Mouse (Mus musculus): Measurements from ENCODE around the gene Vasp. TPM values are rescaled to one million over a fixed set of nuclear protein-coding genes. Genes with fewer than 3 reads are reported as not detected.

Gene Vasp
- total RNA-seq, 1 experiment from 2014 or later: 99.8 TPM

DNA sequence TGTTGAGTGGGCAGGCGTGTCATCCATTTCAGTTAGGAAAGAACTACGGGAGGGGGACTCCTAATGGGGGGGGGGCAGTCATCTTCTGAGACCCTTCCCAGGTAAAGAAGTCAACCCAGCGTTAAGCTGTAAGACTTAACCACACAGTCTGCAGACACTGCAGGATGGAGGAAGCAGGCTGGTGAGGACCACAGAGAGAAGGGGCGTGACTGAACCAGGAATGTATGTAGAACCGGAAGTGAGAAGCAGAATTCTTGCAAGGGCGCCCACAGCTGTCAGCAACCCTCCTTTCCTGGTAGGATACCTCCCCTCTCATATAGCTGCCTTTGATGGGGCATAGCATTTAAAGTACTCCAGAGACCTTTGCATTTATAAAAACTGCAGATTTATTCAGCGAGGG lies 15.1 kb downstream of the Vasp start:
- peak; percentile 60 to 65; a peak in 3 of 4 replicates for ATAC-seq (replicated peaks in 1 of 2; ENCODE audit: insufficient read depth in 1 of 2, low FRiP score in 2 of 2, low TSS enrichment in 1 of 2, low read depth in 1 of 2, poor library complexity in 2 of 2, severe bottlenecking in 2 of 2)

DNA sequence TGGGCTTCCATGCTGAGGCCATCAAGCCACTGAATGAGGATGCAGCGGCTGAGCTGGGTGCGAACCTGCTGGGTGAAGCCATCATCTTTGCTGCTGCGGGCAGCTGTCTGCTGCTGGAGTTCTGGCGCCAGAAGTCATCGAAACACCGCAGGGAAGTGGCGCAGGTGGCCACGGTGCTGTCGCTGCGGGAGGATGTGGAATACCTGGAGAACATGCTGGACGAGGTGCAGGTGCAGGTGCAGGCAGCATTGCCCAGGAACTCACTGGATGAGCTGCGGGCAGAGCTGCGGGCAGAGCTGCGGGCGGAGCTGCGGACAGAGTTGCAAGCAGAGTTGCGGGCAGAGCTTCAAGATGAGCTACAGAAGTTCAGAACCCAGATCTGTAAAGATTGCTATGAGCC lies 16.2 kb downstream of the Vasp start:
- no peak for ATAC-seq (replicated peaks in 1 of 2; ENCODE audit: insufficient read depth in 1 of 2, low FRiP score in 2 of 2, low TSS enrichment in 1 of 2, low read depth in 1 of 2, poor library complexity in 2 of 2, severe bottlenecking in 2 of 2)

DNA sequence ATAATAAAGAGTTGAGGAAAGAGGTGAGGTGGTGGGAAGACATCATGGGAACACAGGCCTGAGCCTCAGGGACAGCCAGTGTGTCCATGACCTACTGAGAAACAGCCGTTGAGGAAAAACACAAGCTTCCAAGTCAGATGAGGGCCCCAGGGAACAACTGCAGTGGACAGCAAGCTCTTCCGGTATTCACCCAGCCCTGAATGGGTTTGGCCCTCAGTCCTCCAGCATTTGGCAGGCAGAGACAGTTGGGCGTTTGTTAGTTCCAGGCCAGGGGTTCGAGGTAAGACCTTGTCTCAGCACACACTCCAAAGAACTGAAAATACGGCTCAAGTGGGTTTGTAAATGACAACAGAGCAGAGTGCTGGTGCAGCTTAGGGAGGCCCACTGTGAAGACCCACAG lies 18.2 kb downstream of the Vasp start:
- ATAC-seq (replicated peaks in 1 of 2; ENCODE audit: insufficient read depth in 1 of 2, low FRiP score in 2 of 2, low TSS enrichment in 1 of 2, low read depth in 1 of 2, poor library complexity in 2 of 2, severe bottlenecking in 2 of 2): no peak

DNA sequence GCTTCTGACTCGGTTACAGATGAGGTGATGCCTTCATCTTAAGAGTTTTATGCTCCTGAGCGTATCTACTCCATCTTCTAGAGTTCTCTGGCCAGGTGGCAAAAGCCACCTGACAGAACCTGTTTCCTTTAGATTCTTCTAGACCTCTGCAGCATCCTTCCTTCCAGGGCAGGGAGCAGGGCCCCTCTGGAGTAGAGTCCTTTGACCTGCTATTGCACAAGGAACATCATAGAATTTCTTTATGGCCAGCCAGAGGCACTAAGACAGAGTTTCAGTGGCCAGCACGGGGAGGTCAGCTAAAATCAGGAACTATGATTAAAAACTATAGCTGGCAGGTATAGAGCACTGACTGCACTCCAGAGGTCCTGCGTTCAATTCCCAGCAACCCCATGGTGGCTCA lies 19.5 kb downstream of the Vasp start:
- no peak for ATAC-seq (replicated peaks in 1 of 2; ENCODE audit: insufficient read depth in 1 of 2, low FRiP score in 2 of 2, low TSS enrichment in 1 of 2, low read depth in 1 of 2, poor library complexity in 2 of 2, severe bottlenecking in 2 of 2)

DNA sequence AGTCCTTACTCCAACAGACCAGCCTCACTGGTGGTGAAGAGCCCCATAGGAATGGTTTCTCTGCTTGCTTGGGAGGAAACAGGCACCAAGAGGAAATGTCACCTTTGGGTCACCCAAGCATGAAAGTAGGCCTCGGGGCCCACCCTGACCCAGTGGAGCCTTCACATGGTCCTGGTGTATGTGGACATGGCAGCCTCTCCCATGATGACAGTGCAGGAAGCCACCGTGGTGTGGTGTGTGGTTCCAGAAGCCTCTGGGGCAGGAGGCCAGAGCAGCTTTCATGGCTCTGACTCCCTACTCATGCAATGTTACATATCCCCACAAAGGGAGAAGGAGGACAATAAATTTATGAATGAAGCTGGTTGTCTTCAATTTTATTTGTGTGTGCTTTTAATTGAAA lies 24.1 kb downstream of the Vasp start:
- no peak for ATAC-seq (replicated peaks in 1 of 2; ENCODE audit: insufficient read depth in 1 of 2, low FRiP score in 2 of 2, low TSS enrichment in 1 of 2, low read depth in 1 of 2, poor library complexity in 2 of 2, severe bottlenecking in 2 of 2)

DNA sequence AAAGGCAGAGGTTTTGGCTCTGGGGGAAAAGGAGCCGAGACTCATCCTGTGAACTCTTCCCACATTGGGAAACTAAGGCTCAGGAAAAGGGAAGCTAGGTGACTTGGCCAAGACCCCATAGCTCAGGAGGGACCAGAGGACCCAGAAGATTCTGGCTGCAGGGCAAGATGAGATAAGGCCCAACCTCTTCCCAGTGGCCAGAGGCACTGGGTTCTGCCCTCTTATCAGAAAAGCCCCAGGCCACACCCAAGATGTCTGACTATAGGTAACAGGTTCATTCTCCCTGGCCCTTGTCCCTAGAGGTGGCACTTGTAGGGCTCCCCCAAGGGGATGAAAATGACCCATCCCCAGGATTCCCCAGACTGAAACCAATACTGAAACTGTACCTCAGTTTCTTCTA lies 24.8 kb downstream of the Vasp start:
- ATAC-seq (replicated peaks in 1 of 2; ENCODE audit: insufficient read depth in 1 of 2, low FRiP score in 2 of 2, low TSS enrichment in 1 of 2, low read depth in 1 of 2, poor library complexity in 2 of 2, severe bottlenecking in 2 of 2): no peak

DNA sequence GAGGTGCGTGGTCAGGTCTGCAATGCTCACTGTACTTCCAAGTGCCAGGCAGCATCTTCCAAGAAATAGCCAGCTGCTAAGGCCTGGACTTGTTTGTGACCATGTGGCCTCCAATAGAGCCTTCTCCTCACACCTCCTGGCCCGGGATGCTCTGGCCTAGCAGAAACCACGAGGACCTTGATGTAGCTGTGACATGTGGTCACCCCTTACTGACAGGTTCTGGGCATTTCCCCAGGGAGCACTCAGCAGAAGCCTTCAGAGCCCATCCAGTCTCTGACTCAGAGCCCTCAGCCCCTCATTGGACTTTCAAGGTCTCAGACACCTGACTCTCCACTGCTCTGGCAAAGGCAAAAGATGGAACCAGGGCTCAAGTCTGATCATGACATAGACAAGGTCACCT lies 26.5 kb downstream of the Vasp start:
- no peak for ATAC-seq (replicated peaks in 1 of 2; ENCODE audit: insufficient read depth in 1 of 2, low FRiP score in 2 of 2, low TSS enrichment in 1 of 2, low read depth in 1 of 2, poor library complexity in 2 of 2, severe bottlenecking in 2 of 2)

DNA sequence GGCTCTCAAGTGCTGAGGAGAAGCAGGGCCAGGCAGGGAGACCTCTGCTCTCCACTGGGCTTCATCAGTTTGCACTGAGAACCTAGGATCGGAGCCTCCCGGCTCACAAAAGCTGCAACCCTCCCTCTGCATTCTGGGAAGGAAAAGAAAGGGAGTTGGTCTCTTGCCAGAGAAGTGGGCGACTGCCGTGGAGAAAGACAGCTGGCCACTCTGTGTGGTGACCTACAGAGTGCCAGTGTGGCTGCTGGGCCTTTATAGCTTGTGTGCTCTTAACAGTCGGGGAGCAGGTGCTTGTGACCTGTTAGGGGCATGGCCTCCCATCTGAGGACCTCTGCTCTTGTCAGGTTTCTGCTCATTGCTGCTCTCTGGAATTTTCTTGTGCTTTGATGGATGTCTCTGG lies 27.8 kb downstream of the Vasp start:
- no peak for ATAC-seq (replicated peaks in 1 of 2; ENCODE audit: insufficient read depth in 1 of 2, low FRiP score in 2 of 2, low TSS enrichment in 1 of 2, low read depth in 1 of 2, poor library complexity in 2 of 2, severe bottlenecking in 2 of 2)

DNA sequence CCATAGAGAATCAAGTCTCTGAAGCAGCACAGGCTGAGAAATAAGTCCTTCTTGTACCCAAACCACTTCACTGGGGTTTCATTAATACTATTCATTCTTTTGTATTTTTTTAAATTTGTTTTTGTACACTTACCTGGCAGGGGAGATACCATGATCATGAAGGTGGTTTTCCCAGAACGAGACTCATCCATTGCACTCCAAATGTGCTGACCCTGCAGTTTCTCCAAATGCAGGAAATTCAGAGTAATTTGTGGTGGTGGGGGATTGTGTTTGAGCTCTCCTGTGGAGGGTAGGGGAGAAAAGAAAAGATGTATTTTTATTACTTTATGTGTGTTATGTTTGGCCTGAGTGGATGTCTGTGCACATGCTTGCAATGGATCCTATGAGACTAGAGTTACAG lies 29.6 kb downstream of the Vasp start:
- no peak for ATAC-seq (replicated peaks in 1 of 2; ENCODE audit: insufficient read depth in 1 of 2, low FRiP score in 2 of 2, low TSS enrichment in 1 of 2, low read depth in 1 of 2, poor library complexity in 2 of 2, severe bottlenecking in 2 of 2)

DNA sequence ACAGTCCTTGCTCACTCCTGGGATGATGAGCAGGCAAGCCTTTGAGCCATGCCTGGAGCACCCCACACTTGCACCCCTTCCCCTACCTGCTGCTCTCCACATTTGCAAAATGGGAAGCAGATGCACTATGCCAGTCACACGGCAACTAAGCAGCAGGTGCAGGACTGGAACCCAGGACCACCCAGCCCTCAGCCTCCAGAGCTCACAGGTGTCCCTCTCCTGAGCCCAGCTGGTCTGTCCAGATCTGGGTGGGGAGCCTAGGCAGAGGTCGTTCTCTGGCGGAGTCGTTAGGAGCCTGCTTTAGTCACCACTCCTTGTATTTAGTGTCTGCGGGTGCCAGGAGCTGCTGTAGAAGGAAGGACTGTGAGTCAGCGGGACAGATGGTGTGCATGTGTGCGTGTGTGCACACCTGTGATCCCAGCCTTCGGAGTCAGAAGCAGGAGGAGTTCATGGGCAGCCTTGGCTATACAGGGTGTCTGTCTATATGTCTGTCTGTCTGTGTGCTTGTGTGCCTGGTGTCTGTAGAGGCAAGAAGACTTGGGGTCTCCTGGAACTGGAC lies 30.6 kb downstream of the Vasp start:
- no peak for ATAC-seq (replicated peaks in 1 of 2; ENCODE audit: insufficient read depth in 1 of 2, low FRiP score in 2 of 2, low TSS enrichment in 1 of 2, low read depth in 1 of 2, poor library complexity in 2 of 2, severe bottlenecking in 2 of 2)

DNA sequence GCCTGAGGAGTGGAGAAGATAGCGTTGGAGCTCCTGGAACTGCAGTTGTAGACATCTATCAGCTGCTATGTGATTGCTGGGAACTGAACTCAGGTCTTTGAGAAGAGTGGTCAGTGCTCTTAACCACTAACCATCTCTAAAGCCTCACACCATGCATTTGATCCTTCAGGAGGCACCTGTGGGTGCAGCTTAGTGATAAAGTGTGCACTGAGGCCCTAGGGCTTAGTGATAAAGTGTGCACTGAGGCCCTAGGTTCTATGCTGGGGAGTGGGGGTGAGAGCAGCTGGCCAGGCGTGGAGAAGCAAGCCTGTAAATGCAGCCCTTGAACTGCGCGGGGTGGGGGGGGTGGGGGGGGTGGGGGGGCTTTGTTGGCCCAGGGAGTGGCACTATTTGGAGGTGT lies 31.6 kb downstream of the Vasp start:
- no peak for ATAC-seq (replicated peaks in 1 of 2; ENCODE audit: insufficient read depth in 1 of 2, low FRiP score in 2 of 2, low TSS enrichment in 1 of 2, low read depth in 1 of 2, poor library complexity in 2 of 2, severe bottlenecking in 2 of 2)

DNA sequence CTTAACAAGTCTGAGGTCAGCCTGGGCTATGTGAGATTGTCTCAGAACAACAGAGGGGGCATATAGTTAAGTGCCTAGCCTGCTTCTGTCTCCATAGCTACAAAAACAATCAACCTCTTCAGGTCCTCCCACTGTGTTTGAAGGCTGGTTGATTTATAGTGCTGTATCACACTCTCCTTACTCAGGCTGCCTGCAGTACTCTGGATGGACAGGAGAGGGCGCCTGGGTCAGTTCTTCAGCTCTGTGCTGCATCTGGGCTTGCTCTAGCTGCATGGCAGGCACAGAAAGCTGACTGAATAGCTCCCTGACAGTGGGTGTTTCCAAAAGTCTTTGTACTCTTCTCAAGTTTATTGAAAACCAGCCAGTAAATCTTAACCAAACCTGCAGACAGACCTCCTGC lies 32.2 kb downstream of the Vasp start:
- ATAC-seq (replicated peaks in 1 of 2; ENCODE audit: insufficient read depth in 1 of 2, low FRiP score in 2 of 2, low TSS enrichment in 1 of 2, low read depth in 1 of 2, poor library complexity in 2 of 2, severe bottlenecking in 2 of 2): peak; percentile 92 to 94

DNA sequence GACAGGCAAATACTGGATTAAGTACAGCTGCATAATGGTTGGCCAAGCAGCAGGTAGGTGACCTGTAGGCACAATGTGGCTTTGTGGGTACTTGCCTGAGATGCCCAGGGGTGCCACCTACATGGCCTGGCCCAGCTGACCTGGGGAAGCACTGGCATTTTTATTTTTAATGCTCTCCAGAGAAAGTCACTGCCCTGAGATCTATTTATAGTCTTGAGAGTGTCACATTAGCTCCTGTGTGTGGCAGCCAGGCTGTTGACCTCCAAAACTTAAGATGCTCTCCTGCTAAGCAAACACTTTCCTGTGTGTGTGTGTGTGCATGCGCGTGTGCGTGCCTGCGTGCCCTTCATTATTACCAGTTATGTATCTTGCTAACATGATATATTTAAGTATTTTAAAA lies 33.3 kb downstream of the Vasp start:
- ATAC-seq (replicated peaks in 1 of 2; ENCODE audit: insufficient read depth in 1 of 2, low FRiP score in 2 of 2, low TSS enrichment in 1 of 2, low read depth in 1 of 2, poor library complexity in 2 of 2, severe bottlenecking in 2 of 2): no peak

DNA sequence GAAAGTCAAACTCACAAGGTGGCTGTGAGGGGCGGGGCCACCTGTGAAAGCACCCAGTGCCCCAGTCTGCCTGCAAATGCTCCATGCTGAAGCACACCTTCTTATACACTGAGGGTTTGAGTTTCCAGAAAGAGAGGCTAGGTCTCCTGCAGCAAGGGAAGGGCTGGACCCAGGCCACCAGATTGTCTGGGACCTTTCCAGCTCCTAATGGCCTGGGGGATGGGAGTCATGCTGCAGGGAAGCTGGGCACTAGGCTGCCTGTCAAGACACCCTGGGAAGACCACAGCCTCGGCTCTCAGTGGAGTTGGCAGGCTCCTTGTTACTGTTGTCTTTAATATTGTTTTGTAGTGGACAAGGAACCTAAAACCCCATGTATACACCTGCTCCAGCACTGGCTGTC lies 35.2 kb downstream of the Vasp start:
- no peak for ATAC-seq (replicated peaks in 1 of 2; ENCODE audit: insufficient read depth in 1 of 2, low FRiP score in 2 of 2, low TSS enrichment in 1 of 2, low read depth in 1 of 2, poor library complexity in 2 of 2, severe bottlenecking in 2 of 2)

DNA sequence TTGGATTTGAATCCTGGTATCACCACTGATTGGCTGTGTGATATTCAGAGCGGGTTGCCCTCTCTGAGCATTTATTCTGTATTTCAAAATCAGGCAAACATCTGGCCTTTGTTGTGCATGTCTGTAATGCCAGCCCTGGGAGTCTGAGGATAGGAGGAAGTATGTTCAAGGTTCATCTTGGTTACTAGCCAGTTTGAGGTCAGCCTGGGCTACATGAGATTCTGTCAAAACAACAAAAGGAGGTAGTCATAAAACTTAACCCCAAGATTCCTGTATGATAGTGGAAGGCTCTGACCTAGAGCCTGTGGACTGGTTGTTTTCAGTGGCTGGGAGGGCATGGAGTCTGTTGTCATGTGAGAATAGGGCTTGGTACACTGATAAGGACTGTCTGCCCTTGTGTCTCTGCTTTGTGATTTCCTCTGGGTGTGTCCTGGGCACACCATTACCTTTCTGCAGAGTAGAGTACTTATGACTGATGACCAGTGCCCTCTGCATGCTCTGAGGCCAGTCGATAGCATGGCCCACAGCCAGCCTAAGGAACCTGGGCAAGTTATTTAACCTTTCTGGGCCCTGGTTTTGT lies 36.4 kb downstream of the Vasp start:
- ATAC-seq (replicated peaks in 1 of 2; ENCODE audit: insufficient read depth in 1 of 2, low FRiP score in 2 of 2, low TSS enrichment in 1 of 2, low read depth in 1 of 2, poor library complexity in 2 of 2, severe bottlenecking in 2 of 2): no peak

DNA sequence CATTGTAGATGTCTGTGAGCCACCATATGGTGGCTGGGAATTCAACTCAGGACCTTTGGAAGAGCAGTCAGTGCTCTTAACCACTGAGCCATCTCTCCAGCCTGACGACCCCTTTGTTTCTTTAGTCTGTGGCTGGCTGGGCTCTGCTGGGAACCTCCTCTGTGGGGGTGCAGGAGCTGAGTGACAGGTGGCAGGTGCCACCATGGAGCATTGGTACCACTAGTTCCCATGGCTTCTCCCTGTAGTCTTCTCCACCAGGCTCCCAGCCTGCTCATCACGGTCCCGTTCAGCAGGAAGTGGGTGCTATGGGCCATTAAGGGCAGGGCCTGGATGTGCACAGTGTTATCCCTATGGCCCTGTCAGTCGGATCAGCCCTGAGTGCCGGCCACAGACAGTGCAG lies 37.0 kb downstream of the Vasp start:
- ATAC-seq (replicated peaks in 1 of 2; ENCODE audit: insufficient read depth in 1 of 2, low FRiP score in 2 of 2, low TSS enrichment in 1 of 2, low read depth in 1 of 2, poor library complexity in 2 of 2, severe bottlenecking in 2 of 2): no peak

DNA sequence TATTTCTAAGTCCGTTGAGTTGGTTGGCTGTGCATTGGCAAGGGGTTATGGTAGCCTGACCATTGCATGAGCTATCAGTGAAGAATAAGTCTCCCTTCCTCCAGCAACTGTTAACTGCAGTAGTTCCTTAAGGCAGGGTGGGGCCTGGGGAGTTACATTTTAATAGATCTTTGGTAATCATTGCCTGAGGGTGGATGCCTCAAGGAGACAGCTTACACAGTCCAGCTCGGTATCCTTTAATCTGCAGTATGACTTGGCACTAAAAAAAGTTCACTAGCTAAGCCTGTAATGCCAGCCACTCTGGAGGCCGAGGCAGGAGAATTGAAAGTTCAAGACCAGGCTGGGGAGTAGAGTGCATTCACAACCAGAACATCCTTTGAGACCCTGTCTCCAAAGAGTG lies 39.8 kb downstream of the Vasp start:
- ATAC-seq (replicated peaks in 1 of 2; ENCODE audit: insufficient read depth in 1 of 2, low FRiP score in 2 of 2, low TSS enrichment in 1 of 2, low read depth in 1 of 2, poor library complexity in 2 of 2, severe bottlenecking in 2 of 2): no peak

DNA sequence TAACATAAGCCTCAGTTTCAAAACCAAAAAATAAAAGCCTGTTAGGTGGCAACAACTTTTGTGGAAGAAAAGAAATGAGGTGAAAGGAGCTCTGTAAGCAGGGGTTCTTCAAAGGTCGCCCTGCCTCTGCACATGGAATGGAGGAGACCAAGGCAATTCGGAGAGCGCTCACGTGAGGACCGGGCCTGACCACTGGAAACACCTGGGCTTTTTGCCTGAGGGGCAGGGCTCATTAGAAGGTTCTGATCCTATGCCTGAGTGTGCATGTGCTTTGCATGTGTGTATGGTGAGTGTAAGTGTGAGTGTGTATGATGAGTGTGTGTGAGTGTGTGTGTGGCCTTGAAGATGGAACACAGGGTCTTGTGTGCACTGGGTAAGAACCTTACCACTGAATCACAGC lies 40.7 kb downstream of the Vasp start:
- no peak for ATAC-seq (replicated peaks in 1 of 2; ENCODE audit: insufficient read depth in 1 of 2, low FRiP score in 2 of 2, low TSS enrichment in 1 of 2, low read depth in 1 of 2, poor library complexity in 2 of 2, severe bottlenecking in 2 of 2)

DNA sequence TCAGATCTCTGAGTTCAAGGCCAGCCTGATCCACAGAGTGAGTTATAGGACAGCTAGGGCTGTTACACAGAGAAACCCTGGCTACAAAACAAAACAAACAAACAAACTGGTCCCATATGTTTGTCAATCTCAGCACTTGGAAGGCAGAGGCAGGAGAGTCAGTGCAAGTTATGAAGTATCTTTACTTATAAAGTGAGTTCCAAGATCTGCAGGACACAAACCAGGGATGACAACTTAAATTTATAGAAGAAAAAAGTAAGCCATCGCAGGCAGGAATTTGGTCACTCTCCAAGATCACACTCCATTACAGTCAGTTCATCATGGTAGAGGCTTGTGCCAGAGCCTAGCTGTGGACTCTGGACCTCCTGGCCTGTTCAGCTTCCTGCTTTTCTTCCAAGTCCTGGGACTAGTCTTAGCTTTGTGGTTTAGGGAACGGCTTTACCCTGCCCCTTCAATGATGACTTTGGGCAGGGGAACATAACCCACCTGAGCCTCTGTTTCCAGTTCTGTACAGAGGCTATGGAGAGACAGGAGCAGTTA lies 41.5 kb downstream of the Vasp start:
- ATAC-seq (replicated peaks in 1 of 2; ENCODE audit: insufficient read depth in 1 of 2, low FRiP score in 2 of 2, low TSS enrichment in 1 of 2, low read depth in 1 of 2, poor library complexity in 2 of 2, severe bottlenecking in 2 of 2): no peak

Measured in hematopoietic stem cell, adult 5-6 weeks (primary cell).